Mouse (Mus musculus): Measurements from ENCODE around the gene Hnrnpab.

Hnrnpab gene

GRCm38 (mm10) chr11:51605602-51606446 is 823 bp downstream of the Hnrnpab start:
- no peak for DNase-seq (ENCODE audit: low read depth, low spot score)

- no peak for DNase-seq (ENCODE audit: low read depth, low spot score)
Measured at GRCm38 (mm10) chr11:51602253-51602652, 4.4 kb downstream of the Hnrnpab start.

DNA sequence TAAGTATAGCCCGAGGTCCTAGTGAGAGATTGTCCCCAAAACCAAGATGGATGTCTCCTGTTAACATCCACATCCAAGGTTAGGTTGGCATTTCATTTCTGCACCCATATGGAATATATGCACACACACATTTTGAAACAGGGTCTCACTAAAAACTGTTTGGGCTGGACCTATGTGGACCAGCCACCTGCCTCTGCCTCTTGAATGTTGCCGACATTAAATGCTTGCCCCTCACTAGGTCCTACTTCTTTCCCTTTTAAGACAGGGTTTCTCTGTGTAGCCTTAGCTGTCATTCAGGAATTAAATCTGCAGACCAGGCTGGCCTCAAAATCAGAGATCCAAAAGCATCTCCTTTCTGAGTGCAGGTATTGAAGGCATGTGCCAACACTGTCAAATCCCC is 9.1 kb downstream of the Hnrnpab start:
- DNase-seq (ENCODE audit: low read depth, low spot score) = no peak

- DNase-seq (ENCODE audit: low read depth, low spot score) = no peak
Measured at GRCm38 (mm10) chr11:51595459-51596083, 11.1 kb downstream of the Hnrnpab start.

- no peak for DNase-seq (ENCODE audit: low read depth, low spot score)
Measured at GRCm38 (mm10) chr11:51594715-51595350, 11.8 kb downstream of the Hnrnpab start.

GRCm38 (mm10) chr11:51593849-51594248 is 12.8 kb downstream of the Hnrnpab start:
- DNase-seq (ENCODE audit: low read depth, low spot score) = no peak

DNA sequence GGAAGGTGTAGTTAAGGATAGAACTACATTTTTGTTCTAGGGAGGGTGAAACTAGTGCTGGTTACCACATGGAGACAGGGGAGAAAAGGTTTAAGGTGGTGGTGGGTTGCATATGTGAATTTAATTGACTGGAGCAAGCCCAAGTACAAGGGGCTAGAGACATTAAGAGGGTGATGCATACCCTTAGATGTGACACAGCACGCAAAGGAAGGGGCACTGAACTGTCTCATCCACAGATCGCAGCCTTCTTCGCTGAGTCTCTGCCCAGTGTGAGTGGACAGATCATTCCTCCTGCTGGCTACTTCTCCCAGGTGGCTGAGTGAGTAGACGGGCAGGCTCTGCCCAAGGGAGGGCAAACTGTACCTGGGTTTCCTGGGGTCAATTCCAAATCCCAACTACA is 13.3 kb downstream of the Hnrnpab start:
- DNase-seq (ENCODE audit: low read depth, low spot score) = no peak

DNA sequence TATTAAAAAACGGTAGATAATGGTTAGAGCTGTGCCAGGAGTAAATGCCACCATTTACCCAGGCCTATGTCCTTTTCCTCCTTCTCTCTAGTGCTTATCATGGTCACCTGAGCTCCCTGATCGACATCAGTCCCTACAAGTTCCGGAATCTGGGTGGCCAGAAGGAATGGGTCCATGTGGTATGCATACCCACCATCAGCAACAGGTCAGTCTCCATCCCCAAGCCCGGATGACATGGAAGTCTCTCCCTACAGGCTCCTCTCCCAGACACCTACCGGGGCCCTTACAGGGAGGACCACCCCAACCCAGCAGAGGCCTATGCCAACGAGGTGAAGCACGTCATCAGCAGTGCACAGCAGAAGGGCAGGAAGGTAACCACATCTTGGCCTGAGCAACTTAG is 14.7 kb downstream of the Hnrnpab start:
- no peak for DNase-seq (ENCODE audit: low read depth, low spot score)

- DNase-seq (ENCODE audit: low read depth, low spot score) = no peak
Measured at GRCm38 (mm10) chr11:51591168-51591567, 15.5 kb downstream of the Hnrnpab start.

DNA sequence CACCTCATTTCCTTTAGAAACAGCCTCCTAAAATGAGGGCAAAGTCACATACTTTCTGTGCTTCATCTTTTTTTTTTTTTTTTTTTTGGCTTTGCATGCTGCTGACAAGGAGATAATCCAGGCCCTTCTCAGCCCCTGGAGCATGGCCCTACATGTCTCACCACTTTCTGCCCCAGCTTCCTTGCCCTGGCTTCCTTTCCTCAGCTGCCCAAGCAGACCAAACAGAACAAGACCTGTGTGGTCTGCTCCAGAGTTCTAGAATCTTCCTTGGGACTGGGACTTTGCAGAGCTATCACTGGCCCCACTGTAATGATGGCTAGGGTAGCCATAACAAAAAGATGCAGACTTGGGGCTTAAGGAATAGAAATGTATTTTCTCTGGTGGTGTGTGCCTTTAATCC is 16.6 kb downstream of the Hnrnpab start:
- no peak for DNase-seq (ENCODE audit: low read depth, low spot score)

GRCm38 (mm10) chr11:51588833-51589232 is 17.8 kb downstream of the Hnrnpab start:
- DNase-seq (ENCODE audit: low read depth, low spot score) = no peak

DNA sequence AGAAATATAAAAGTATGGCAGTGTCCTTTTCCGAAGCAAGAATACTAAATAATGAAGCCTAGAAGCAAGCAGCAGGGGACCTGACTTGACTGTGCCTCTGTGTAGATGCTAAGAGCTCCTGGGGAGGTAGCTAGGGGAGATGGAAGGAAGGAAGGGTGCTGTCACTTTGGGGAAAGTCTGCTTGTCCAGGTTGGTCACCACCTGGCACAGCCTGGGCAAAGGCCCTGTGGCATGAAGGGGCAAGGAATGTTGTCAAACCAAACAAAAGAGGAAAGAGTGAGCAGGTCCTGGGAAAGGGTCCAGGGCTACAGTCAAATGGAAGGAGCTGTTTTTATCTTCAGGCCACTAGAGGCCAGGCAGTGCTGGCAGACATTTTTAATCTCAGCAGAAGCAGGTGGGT is 19.6 kb downstream of the Hnrnpab start:
- no peak for DNase-seq (ENCODE audit: low read depth, low spot score)

DNA sequence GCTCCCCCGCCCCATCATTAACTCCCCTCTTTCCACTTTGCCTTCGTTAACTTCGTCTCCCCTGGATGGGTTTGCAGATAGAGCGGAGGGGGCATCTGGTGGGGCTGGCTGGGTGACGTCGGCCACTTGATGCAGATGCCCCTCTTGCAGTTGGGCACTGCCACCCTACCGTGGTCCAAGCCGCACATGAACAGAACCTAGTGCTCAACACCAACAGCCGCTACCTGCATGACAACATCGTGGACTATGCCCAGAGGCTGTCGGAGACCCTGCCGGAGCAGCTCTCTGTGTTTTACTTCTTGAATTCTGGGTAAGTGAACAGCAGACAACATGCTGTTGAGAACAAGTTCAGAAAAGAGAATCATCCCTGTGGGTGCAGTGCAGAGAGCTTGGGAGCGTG is 20.2 kb downstream of the Hnrnpab start:
- no peak for DNase-seq (ENCODE audit: low read depth, low spot score)

- DNase-seq (ENCODE audit: low read depth, low spot score) = no peak
Measured at GRCm38 (mm10) chr11:51585608-51586252, 20.9 kb downstream of the Hnrnpab start.

DNA sequence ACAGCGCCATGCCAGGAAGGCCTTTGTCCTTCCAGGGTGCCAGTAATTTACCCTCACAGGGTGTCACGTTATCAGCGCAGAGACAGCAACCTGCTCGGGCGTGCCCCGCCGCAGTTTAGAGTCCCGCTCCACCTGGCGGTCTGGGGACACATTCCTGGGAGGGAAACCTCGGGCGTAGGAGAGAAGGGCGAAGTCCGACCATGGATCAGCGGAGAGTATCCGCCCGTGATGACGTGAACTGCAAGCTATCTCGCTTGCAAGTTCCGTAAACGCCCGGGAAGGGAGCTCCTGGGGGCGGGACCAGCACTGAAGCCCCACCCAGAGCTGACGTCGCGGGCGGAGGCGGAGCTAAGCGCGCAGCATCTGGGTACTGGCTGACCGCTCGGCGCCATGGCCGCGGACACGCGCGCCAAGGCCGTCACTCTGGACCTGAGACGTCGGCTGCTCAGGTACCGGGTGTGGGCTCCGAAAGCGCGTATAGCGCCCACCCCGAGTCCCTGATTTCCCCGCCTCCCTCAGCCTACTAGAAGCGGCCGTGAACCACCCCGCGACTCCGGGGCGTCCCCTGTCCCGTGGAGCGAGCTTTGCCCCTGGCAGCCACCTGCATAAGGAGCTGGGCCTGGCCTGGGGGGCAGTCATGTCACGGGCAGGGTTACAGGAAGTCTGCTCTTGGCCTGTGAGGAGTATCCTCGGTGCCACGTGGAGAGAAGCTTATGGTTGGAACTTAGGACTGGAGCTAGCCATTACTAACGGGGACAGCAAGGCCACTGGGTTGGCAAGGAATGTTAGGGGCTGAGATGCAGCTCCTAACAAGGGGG is 22.0 kb downstream of the Hnrnpab start, which contains the start of gene Phykpl:
Phykpl (plus strand) TSS at position 327 of the 818 bp plus-strand sequence.
- DNase-seq (ENCODE audit: low read depth, low spot score) = peak; percentile 88

- no peak for DNase-seq (ENCODE audit: low read depth, low spot score)
Measured at GRCm38 (mm10) chr11:51584057-51584430, 22.6 kb downstream of the Hnrnpab start.

DNA sequence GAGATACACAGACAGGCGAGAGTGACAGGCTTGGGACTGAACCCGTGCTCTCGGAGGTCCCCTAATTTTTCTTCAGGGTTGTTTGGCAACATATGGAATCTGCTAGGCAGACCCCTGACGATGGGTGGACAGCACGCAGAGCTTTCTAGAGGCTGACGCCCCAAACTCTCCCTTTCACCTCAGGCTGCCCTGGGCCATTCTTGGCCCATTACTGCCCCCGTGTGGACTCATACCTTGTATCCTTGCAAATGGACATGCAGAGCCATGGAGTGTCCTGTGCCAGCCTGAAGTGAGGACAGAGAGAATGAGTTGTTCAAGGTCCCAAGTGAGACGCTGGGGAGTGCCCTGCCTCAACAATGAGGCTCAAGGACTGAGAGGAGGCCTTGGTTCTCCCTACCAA is 23.9 kb downstream of the Hnrnpab start:
- no peak for DNase-seq (ENCODE audit: low read depth, low spot score)

DNA sequence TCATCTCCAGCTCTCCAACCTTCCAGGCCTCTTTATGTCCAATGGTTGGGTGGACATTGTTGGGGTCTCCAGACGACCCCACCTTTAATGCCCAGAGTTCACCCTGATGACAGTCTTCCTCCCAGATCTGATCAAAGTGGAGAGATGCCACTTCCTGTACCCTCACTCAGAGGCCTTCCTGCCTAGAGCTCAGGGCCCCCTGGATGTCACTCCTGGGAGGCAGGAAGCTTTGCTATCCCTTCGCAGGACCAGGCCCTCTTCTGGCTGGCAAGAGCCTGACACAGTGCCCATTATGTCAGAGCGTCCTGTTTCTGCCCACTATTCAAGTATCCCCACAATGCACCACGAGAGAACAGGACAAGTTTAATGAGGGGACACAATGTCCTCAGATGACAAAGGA is 27.6 kb downstream of the Hnrnpab start:
- DNase-seq (ENCODE audit: low read depth, low spot score) = no peak

DNA sequence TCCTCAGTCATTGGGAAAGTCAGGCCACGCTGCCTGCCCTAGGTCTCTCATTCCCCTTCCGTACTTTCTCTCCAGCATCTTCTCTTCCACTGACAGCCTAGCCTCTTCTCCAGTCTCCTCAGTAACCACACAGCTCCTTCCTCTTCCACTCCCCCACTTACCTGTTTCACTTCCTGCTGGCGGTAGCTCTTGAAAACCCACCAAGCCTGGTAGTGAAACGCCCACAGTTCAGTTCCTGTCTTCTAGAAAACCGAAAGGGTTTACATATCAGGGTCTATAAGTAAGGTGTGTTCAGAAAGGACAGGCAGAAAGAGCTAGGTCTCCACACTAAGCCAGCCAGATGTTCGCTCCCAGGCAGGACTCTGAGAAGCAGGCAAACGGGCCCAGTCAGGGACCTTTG is 29.1 kb downstream of the Hnrnpab start:
- no peak for DNase-seq (ENCODE audit: low read depth, low spot score)

GRCm38 (mm10) chr11:51576454-51576853 is 30.2 kb downstream of the Hnrnpab start:
- DNase-seq (ENCODE audit: low read depth, low spot score) = no peak

DNA sequence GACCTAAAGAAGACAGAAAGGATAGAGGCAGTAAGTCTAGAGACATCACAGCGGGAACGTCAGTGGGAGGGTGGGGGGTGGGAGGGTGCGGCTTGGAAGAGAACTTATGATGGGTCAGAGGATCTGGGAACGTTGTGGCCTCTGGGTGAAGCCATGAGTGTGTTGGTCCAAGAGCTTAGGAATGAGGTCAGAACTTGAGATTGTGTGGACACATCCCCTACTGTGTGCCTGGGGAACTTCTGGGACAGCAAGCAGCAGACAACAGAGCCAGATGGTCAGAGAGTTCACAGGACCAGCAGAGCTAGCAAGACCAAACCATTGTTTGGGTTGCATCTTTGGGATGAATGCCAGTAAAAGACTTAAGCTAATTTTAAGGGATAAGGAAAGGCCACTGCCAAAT is 37.8 kb downstream of the Hnrnpab start:
- DNase-seq (ENCODE audit: low read depth, low spot score) = no peak
